Mouse (Mus musculus) splenic B cell, adult 2 months (primary cell): Measurements from ENCODE around the gene Med13l.
A peak's percentile ranks its signal among the peaks of the same experiment; 100 is the strongest.

ENCODE experiments used
- DNase-seq: peaks from one replicate; pipeline ENCODE4 v3.0.0-alpha.2; 2011; ENCODE audit warnings: low read depth, low spot score
- H3K27me3 ChIP-seq: 2 replicates; pipeline ENCODE4 v1.6.1; 2012; ENCODE audit warnings: mild to moderate bottlenecking, low read length, moderate library complexity, mixed read lengths; ENCODE audit not compliant: control insufficient read depth, poor library complexity, insufficient read depth, severe bottlenecking
- H3K36me3 ChIP-seq: 2 replicates; pipeline ENCODE4 v1.6.1; 2012; ENCODE audit warnings: mild to moderate bottlenecking, low read length, moderate library complexity, mixed read lengths; ENCODE audit not compliant: control insufficient read depth, poor library complexity, insufficient read depth, severe bottlenecking

Med13l gene

GRCm38 (mm10) chr5:118682007-118682406 lies 121.5 kb downstream of the Med13l start:
- no peaks in the 10 kb centered on the region for H3K36me3 ChIP-seq
- DNase-seq = peak; percentile 80
- H3K27me3 ChIP-seq = no peaks in the 10 kb centered on the region

- no peak for DNase-seq
- no peaks in the 10 kb centered on the region for H3K36me3 ChIP-seq
- H3K27me3 ChIP-seq = no peaks in the 10 kb centered on the region
Measured at GRCm38 (mm10) chr5:118685145-118685544, 124.7 kb downstream of the Med13l start.

GRCm38 (mm10) chr5:118686021-118686420 lies 125.5 kb downstream of the Med13l start:
- Histone ChIP-seq H3K36me3 (no peaks in the 10 kb centered on the region), H3K27me3 (no peaks in the 10 kb centered on the region)
- no peak for DNase-seq

- DNase-seq = no peak
- Histone ChIP-seq H3K36me3 (no peaks in the 10 kb centered on the region), H3K27me3 (no peaks in the 10 kb centered on the region)
Measured at GRCm38 (mm10) chr5:118688886-118689835, 128.7 kb downstream of the Med13l start.

DNA sequence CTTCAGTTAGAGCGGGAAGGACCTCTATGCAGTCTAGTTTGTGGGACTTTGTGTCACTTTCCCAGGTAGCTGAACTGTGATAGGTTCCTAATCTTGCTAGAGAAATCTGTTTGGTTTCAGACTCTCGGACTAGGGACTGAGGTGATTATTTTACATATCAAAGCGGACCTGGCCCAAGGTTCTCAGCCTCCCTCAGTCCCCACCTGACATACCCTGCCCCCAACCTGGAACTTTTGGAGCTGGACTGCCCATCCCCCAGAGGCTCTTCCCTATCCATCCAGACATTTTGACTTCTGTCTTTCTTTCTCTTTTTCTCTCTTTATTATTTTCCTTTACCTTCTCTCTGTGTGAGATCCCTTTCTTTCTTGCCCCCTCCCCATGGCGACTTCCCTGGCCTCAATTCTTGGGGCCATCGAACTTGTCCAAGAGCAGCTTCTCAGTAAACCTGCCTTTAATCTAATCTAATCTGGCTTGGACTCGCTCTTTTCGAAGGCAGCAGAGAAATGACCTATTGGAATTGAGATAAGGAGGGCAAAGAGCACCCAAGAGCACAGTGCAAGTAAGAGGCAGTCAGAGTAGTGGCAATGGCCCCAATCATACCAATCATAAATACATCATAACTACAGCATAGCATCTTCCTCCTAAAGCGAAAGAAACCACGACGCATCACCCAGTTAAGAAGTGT lies 130.7 kb downstream of the Med13l start:
- H3K36me3 ChIP-seq = no peaks in the 10 kb centered on the region
- H3K27me3 ChIP-seq = no peaks in the 10 kb centered on the region
- no peak for DNase-seq

DNA sequence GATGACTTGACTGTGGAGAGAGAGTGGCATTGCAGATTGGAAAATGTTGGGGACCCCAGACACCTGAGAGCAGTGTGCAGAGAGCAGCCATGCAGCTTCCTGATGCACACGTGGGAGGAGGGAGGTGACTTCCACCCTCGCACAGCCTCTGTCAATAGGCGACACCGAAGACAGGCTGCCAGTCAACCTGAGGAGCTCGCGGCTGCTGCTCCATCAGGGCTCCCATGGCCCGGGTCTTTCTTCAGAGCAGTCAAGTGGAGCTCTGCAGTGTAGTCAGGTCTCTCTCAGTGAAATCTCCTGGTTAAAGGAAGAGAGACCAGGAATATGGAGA lies 131.2 kb downstream of the Med13l start:
- no peaks in the 10 kb centered on the region for H3K27me3 ChIP-seq
- no peak for DNase-seq
- H3K36me3 ChIP-seq = no peaks in the 10 kb centered on the region

DNA sequence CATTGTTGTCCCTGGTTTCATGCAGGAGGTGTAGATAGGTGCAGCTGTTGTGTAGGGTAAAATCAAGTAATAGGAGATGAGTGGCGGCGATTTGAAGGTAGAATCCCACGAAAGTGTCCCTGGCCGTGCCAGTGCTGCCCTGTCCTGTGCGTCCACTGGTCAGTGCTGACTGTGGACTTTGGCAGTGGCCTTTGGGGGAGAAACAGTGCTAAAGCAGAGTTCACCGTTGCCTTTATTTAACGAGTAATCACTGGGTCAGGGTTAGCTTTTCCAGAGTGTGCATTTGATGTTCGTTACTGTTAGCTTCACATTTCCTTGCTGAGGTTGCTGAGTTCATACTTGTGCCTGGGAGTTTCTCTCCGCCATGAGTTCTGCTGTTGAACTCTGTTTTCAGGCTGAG lies 133.5 kb downstream of the Med13l start:
- DNase-seq = no peak
- Histone ChIP-seq H3K27me3 (no peaks in the 10 kb centered on the region), H3K36me3 (no peaks in the 10 kb centered on the region)

- no peaks in the 10 kb centered on the region for H3K27me3 ChIP-seq
- no peak for DNase-seq
- no peaks in the 10 kb centered on the region for H3K36me3 ChIP-seq
Measured at GRCm38 (mm10) chr5:118697073-118697472, 136.6 kb downstream of the Med13l start.

GRCm38 (mm10) chr5:118700978-118701377 lies 140.5 kb downstream of the Med13l start:
- Histone ChIP-seq H3K27me3 (no peaks in the 10 kb centered on the region), H3K36me3 (no peaks in the 10 kb centered on the region)
- no peak for DNase-seq

GRCm38 (mm10) chr5:118702674-118703073 lies 142.2 kb downstream of the Med13l start:
- no peak for DNase-seq
- Histone ChIP-seq H3K27me3 (no peaks in the 10 kb centered on the region), H3K36me3 (no peaks in the 10 kb centered on the region)

DNA sequence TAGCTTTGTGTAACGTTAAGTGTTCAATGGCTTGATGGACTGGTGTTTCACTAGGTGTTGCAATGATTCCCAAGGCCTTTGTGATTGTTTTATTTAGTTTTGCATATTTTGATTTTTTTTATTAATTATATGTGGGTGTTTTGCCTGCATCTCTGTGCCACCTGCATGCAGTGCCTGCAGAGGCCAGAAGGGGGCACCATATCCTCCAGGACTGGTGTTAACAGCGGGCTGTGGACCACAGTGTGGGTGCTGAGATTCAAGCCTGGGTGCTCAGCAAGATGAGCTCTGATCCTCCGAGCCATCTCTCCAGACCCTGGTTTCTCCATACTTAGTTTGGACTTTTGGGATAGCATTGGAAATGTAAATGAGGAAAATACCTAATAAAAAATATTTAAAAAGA lies 143.7 kb downstream of the Med13l start:
- DNase-seq = peak; percentile 67
- H3K27me3 ChIP-seq = no peaks in the 10 kb centered on the region
- H3K36me3 ChIP-seq = no peaks in the 10 kb centered on the region

GRCm38 (mm10) chr5:118704960-118705359 lies 144.5 kb downstream of the Med13l start:
- no peaks in the 10 kb centered on the region for H3K27me3 ChIP-seq
- no peaks in the 10 kb centered on the region for H3K36me3 ChIP-seq
- no peak for DNase-seq

- H3K36me3 ChIP-seq = no peaks in the 10 kb centered on the region
- no peak for DNase-seq
- no peaks in the 10 kb centered on the region for H3K27me3 ChIP-seq
Measured at GRCm38 (mm10) chr5:118706009-118706408, 145.5 kb downstream of the Med13l start.

GRCm38 (mm10) chr5:118706414-118706813 lies 145.9 kb downstream of the Med13l start:
- DNase-seq = no peak
- Histone ChIP-seq H3K36me3 (no peaks in the 10 kb centered on the region), H3K27me3 (no peaks in the 10 kb centered on the region)

GRCm38 (mm10) chr5:118707501-118707900 lies 147.0 kb downstream of the Med13l start:
- Histone ChIP-seq H3K36me3 (no peaks in the 10 kb centered on the region), H3K27me3 (no peaks in the 10 kb centered on the region)
- no peak for DNase-seq
